Mouse (Mus musculus) midbrain, embryonic 16.5 days (tissue): ENCODE results near the gene Tnfrsf25. TPM values are rescaled to one million over a fixed set of nuclear protein-coding genes. Genes with fewer than 3 reads are reported as not detected.

Source experiments
- ATAC-seq: fragments of 200-750 bp; cut with Nextera tagmentation; 2 replicates; pipeline ENCODE4 v1.8.0; 2017; ENCODE audit warnings: moderate TSS enrichment
- H3K27ac ChIP-seq: fragments of 300-500 bp; sonication (generic); 2 replicates; pipeline ENCODE4 v1.5.1; 2014; ENCODE audit warnings: mild to moderate bottlenecking, low read length, mixed read lengths
- H3K27me3 ChIP-seq: fragments of 300-500 bp; sonication (generic); 2 replicates; pipeline ENCODE4 v1.6.1; 2014; ENCODE audit warnings: low read depth, low read length, mixed read lengths; ENCODE audit not compliant: control insufficient read depth, insufficient read depth
- H3K36me3 ChIP-seq: fragments of 300-500 bp; sonication (generic); 2 replicates; pipeline ENCODE4 v1.6.1; 2014; ENCODE audit warnings: mild to moderate bottlenecking, low read length, moderate library complexity, mixed read lengths; ENCODE audit not compliant: control insufficient read depth, insufficient read depth
- H3K4me1 ChIP-seq: fragments of 300-500 bp; sonication (generic); 2 replicates; pipeline ENCODE4 v1.6.1; 2014; ENCODE audit warnings: mild to moderate bottlenecking, low read length, mixed read lengths; ENCODE audit not compliant: control insufficient read depth, insufficient read depth
- H3K4me2 ChIP-seq: fragments of 300-500 bp; sonication (generic); 2 replicates; pipeline ENCODE4 v1.6.1; 2014; ENCODE audit warnings: mild to moderate bottlenecking, low read length, mixed read lengths
- H3K4me3 ChIP-seq: fragments of 300-500 bp; sonication (generic); 2 replicates; pipeline ENCODE4 v1.5.1; 2014; ENCODE audit warnings: low read depth, mild to moderate bottlenecking, low read length, moderate library complexity, mixed read lengths
- H3K9ac ChIP-seq: fragments of 300-500 bp; sonication (generic); 2 replicates; pipeline ENCODE4 v1.6.1; 2014; ENCODE audit warnings: low read depth, low read length, mixed read lengths
- H3K9me3 ChIP-seq: fragments of 300-500 bp; sonication (generic); replicated peaks from 2 replicates; pipeline ENCODE4 v1.6.1; 2014; ENCODE audit warnings: mild to moderate bottlenecking, low read length, mixed read lengths; ENCODE audit not compliant: control insufficient read depth, poor library complexity, severe bottlenecking
- WGBS: fragments of 180-500 bp; shearing (Covaris S2); extraction: QIAGEN DNeasy Blood & Tissue Kit; methylation state at CpG from one replicate; pipeline ENCODE4 v1.1.7; 2014; 5-methylcytosine and 5-hydroxymethylcytosine counted together
- polyA plus RNA-seq: library from polyadenylated mRNA; unstranded; fragments of >200 nt; fragmentation: Nextera tagmentation; extraction: Ambion mirVana; gene quantifications from 2 replicates; pipeline ENCODE4 v1.2.1, GENCODE M21; 2015

The Tnfrsf25 gene
- polyA plus RNA-seq, 1 experiment from 2014 or later: 0.83 TPM

DNA sequence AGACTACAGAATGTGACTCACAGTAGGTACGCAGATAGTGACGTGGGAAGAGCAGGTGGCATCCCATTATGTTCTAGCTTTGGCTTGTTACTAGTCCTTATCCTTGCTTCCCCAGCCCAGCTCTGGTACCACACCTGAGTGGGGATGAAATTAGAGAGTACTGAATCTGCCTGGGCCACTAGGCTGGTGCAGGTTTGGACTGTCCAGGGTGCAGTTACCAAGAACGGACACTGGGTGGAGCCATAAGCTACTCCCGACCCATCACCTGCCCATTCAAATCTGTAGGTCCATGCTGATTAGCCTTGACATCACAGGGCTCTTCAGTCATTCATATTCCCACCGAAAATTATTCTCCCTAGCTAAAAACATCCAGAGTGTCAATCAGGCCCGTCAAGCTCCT lies 24.7 kb downstream of the Tnfrsf25 start:
- no peak overlapping the region for H3K9ac ChIP-seq
- H3K4me2 ChIP-seq: no peak overlapping the region
- ATAC-seq: no peak
- H3K27ac ChIP-seq: no peak overlapping the region
- H3K4me1 ChIP-seq: peaks cover 7% of the 10 kb centered on the region; the same call in 1 of the 2 replicates
- H3K27me3 ChIP-seq: peaks cover 11% of the 10 kb centered on the region
- no peaks in the 10 kb centered on the region for H3K9me3 ChIP-seq
- H3K36me3 ChIP-seq: no peaks in the 10 kb centered on the region
- 31% methylated on average over 6 of the region's 6 CpGs for WGBS
- H3K4me3 ChIP-seq: no peak overlapping the region

DNA sequence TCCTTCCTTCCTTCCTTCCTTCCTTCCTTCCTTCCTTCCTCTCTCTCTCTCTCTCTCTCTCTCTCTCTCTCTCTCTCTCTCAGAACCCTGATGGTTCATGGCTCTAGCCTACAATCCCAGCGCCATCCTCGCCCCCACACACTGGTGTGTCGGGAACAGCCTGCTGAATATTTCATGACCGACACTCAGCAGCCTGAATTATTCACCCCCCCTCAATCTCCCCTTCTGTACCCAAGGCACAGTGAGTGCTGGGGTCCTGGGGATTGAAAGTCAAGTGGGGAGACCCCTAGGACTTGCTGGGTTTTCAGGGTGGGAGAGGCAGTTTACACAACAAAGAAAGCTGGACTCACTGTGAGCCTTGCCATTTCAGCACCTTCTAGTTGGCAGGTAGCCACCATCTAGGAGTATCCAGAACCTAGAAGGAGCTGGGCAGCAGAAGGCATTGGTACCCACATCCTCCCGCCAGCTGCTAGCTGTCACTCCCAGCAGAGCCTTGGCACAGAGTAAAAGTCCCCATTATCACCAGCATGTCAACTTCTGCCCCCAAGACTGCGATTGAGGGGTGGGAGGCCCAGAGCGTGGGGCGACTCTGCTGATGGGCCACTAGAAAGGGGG lies 25.9 kb downstream of the Tnfrsf25 start:
- no peak for ATAC-seq
- H3K9ac ChIP-seq: no peak overlapping the region
- no peak overlapping the region for H3K4me2 ChIP-seq
- H3K9me3 ChIP-seq: no peaks in the 10 kb centered on the region
- no peak overlapping the region for H3K27ac ChIP-seq
- 61% methylated on average over 8 of the region's 8 CpGs for WGBS
- H3K4me3 ChIP-seq: no peak overlapping the region
- peaks cover 7% of the 10 kb centered on the region; the same call in 1 of the 2 replicates for H3K4me1 ChIP-seq
- H3K36me3 ChIP-seq: no peaks in the 10 kb centered on the region
- peaks cover 11% of the 10 kb centered on the region for H3K27me3 ChIP-seq

GRCm38 (mm10) chr4:152143632-152144031 lies 27.9 kb downstream of the Tnfrsf25 start:
- H3K4me3 ChIP-seq: no peak overlapping the region

DNA sequence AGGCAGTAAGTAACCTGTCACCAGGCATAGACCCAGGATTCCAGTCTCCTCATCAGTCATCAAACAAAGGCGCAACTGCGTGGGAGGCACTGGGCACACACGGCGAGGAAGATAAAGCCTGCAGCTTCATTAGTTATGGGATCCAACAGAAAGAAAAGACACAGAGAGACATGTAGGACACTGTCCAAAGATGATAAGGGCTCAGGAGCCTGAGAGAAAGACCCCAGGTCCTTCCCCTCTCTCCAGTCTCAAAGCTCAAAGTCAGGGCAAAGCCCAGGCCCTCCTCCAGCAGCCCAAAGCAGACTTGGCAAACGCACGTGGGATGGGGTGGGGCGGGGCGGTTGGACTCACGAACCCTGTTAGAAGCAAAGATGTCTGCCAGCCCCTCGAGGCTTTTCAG lies 29.7 kb downstream of the Tnfrsf25 start:
- H3K27me3 ChIP-seq: peaks cover 7% of the 10 kb centered on the region
- H3K4me3 ChIP-seq: no peak overlapping the region
- no peak overlapping the region for H3K27ac ChIP-seq
- no peak overlapping the region for H3K4me2 ChIP-seq
- no peak for ATAC-seq
- WGBS: 73% methylated on average over 10 of the region's 10 CpGs
- no peaks in the 10 kb centered on the region for H3K36me3 ChIP-seq
- H3K4me1 ChIP-seq: no peaks in the 10 kb centered on the region
- no peaks in the 10 kb centered on the region for H3K9me3 ChIP-seq
- no peak overlapping the region for H3K9ac ChIP-seq

More at GRCm38 (mm10) chr4:152143632-152144031, 27.9 kb downstream of the Tnfrsf25 start:
- no peaks in the 10 kb centered on the region for H3K36me3 ChIP-seq
- 35% methylated on average over 1 of the region's 1 CpGs for WGBS
- H3K27me3 ChIP-seq: peaks cover 10% of the 10 kb centered on the region
- no peak overlapping the region for H3K27ac ChIP-seq
- no peaks in the 10 kb centered on the region for H3K9me3 ChIP-seq
- no peak overlapping the region for H3K9ac ChIP-seq
- ATAC-seq: no peak
- H3K4me1 ChIP-seq: peaks cover 3% of the 10 kb centered on the region; the same call in 1 of the 2 replicates
- no peak overlapping the region for H3K4me2 ChIP-seq

- Histone ChIP-seq H3K9me3 (no peaks in the 10 kb centered on the region), H3K27ac (no peak overlapping the region), H3K4me3 (no peak overlapping the region), H3K4me1 (no peaks in the 10 kb centered on the region), H3K27me3 (peaks cover 12% of the 10 kb centered on the region), H3K9ac (no peak overlapping the region), H3K4me2 (no peak overlapping the region), H3K36me3 (no peaks in the 10 kb centered on the region)
- no peak for ATAC-seq
- 63% methylated on average over 11 of the region's 11 CpGs for WGBS
These were observed 30.5 kb downstream of the Tnfrsf25 start for GRCm38 (mm10) chr4:152146033-152146827.

DNA sequence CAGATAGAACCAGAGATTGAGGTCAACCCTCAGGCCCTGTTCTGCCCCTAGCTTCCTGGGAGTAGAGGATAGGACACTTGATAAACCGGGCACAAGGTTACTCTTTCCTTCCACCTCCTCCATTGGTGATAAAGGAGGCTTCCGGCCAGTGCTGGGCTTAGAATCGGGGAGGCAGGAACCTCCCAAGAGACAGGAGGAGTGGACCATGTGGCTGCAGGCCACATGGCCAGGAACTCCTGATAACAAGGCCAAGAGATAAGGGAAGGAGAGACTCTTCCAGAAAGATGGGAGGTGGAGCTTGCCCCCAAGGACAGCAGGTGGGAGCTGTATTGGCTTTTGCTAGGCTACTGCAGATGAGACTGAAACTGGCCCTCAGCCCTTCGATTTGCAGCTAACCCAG lies 34.8 kb downstream of the Tnfrsf25 start:
- no peak overlapping the region for H3K9ac ChIP-seq
- H3K9me3 ChIP-seq: no peaks in the 10 kb centered on the region
- ATAC-seq: no peak
- no peaks in the 10 kb centered on the region for H3K36me3 ChIP-seq
- no peak overlapping the region for H3K4me2 ChIP-seq
- 79% methylated on average over 4 of the region's 4 CpGs for WGBS
- peaks cover 7% of the 10 kb centered on the region; the same call in 1 of the 2 replicates for H3K4me1 ChIP-seq
- no peak overlapping the region for H3K4me3 ChIP-seq
- no peak overlapping the region for H3K27ac ChIP-seq
- peaks cover 40% of the 10 kb centered on the region for H3K27me3 ChIP-seq

GRCm38 (mm10) chr4:152151451-152151965 lies 35.8 kb downstream of the Tnfrsf25 start:
- H3K27me3 ChIP-seq: peaks cover 40% of the 10 kb centered on the region
- peak overlapping the region; percentile 14; the same call in 1 of the 2 replicates for H3K4me3 ChIP-seq
- H3K9ac ChIP-seq: no peak overlapping the region
- H3K27ac ChIP-seq: no peak overlapping the region
- H3K4me2 ChIP-seq: peak overlapping the region; percentile 33
- ATAC-seq: peak; percentile 39; the same call in 1 of the 2 replicates
- WGBS: 18% methylated on average over 7 of the region's 7 CpGs
- peaks cover 7% of the 10 kb centered on the region; the same call in 1 of the 2 replicates for H3K4me1 ChIP-seq
- H3K36me3 ChIP-seq: no peaks in the 10 kb centered on the region
- H3K9me3 ChIP-seq: no peaks in the 10 kb centered on the region

GRCm38 (mm10) chr4:152151966-152152544 lies 36.3 kb downstream of the Tnfrsf25 start, which contains the start of gene Espn:
Gene Espn (minus strand): TSS chr4:152152371.
- Histone ChIP-seq H3K4me2 (peak within 1 kb of the TSS; percentile 33), H3K27me3 (peaks cover 40% of the 10 kb centered on the region), H3K9ac (no peak within 1 kb of the TSS), H3K9me3 (no peaks in the 10 kb centered on the region), H3K4me1 (peaks cover 7% of the 10 kb centered on the region; the same call in 1 of the 2 replicates), H3K36me3 (no peaks in the 10 kb centered on the region), H3K27ac (no peak within 1 kb of the TSS), H3K4me3 (peak within 1 kb of the TSS; percentile 14)
- ATAC-seq: peak; percentile 39; the same call in 1 of the 2 replicates
- WGBS: under 1% methylated on average over 56 of the region's 57 CpGs
